Mouse (Mus musculus) megakaryocyte-erythroid progenitor cell, adult 5 weeks (primary cell): ENCODE measurements around the gene Olfr855. TPM values are rescaled to one million over a fixed set of nuclear protein-coding genes. Genes with fewer than 3 reads are reported as not detected.

Experiments used
- polyA plus RNA-seq: library from polyadenylated mRNA; stranded (reverse); fragments of >175 nt; gene quantifications from 2 replicates; pipeline ENCODE4 v1.2.3, GENCODE M21; 2012

Gene Olfr855
- polyA plus RNA-seq: not detected in 2 replicates

GRCm38 (mm10) chr9:19582317-19582716 lies at the start of gene Olfr855:
Olfr855 (plus strand) TSS chr9:19582617.

GRCm38 (mm10) chr9:19540976-19541375 lies 41.4 kb upstream of the Olfr855 start, which contains the start of gene Olfr853:
Olfr853 (minus strand) TSS chr9:19541076.

GRCm38 (mm10) chr9:19567282-19567681 lies 15.1 kb upstream of the Olfr855 start, which contains the start of gene Olfr854:
Olfr854 (minus strand) TSS chr9:19567382.

GRCm38 (mm10) chr9:19621843-19622822 lies 39.7 kb downstream of the Olfr855 start, which contains the start of gene Zfp317:
Zfp317 (plus strand) TSS chr9:19622102.

Other genes with a start within 250 kb of the Olfr855 start
- 0.04 TPM in 1 of 2 replicates, not detected in the other for gene Olfr845, start 246.2 kb upstream of the Olfr855 start, polyA plus RNA-seq
- gene Olfr846, start 218.6 kb upstream of the Olfr855 start, polyA plus RNA-seq: 0.03 TPM in 1 of 2 replicates, not detected in the other
- gene Olfr847, start 203.9 kb upstream of the Olfr855 start, polyA plus RNA-seq: not detected in 2 replicates
- gene Olfr849, start 142.4 kb upstream of the Olfr855 start, polyA plus RNA-seq: not detected in 2 replicates
- gene Olfr850, start 104.4 kb upstream of the Olfr855 start, polyA plus RNA-seq: not detected in 2 replicates
- gene Olfr851, start 89.3 kb upstream of the Olfr855 start, polyA plus RNA-seq: not detected in 2 replicates
- not detected in 2 replicates for gene Olfr853, start 41.5 kb upstream of the Olfr855 start, polyA plus RNA-seq
- gene Olfr854, start 15.2 kb upstream of the Olfr855 start, polyA plus RNA-seq: not detected in 2 replicates
- 0.64 and 0.76 TPM in 2 replicates for gene Zfp317, start 39.5 kb downstream of the Olfr855 start, polyA plus RNA-seq
- gene Olfr857, start 126.8 kb downstream of the Olfr855 start, polyA plus RNA-seq: not detected in 2 replicates
- not detected in 2 replicates for gene Olfr58, start 197.7 kb downstream of the Olfr855 start, polyA plus RNA-seq
- gene Olfr859, start 222.3 kb downstream of the Olfr855 start, polyA plus RNA-seq: not detected in 2 replicates